Mouse (Mus musculus): ENCODE data around the gene Trim52. TPM values are rescaled to one million over a fixed set of nuclear protein-coding genes. Genes with fewer than 3 reads are reported as not detected.

Trim52 gene
- not detected in 2 replicates for polyA plus RNA-seq (2016; fragmentation: Nextera tagmentation; extraction: Ambion mirVana)

- WGBS = 95% methylated on average over 21 of the region's 21 CpGs
- Histone ChIP-seq H3K9ac (no peak within 1 kb of the TSS), H3K9me3 (no peaks in the 10 kb centered on the region), H3K4me2 (replicated peaks) (no peak within 1 kb of the TSS), H3K36me3 (no peaks in the 10 kb centered on the region), H3K27me3 (replicated peaks) (no peaks in the 10 kb centered on the region), H3K27ac (no peak within 1 kb of the TSS), H3K4me3 (no peak within 1 kb of the TSS), H3K4me1 (no peaks in the 10 kb centered on the region)
- ATAC-seq (ENCODE audit: low FRiP score, low read depth) = no peak
Measured at GRCm38 (mm10) chr14:106105980-106106379, at the start of gene Trim52. Trim52 (plus strand) TSS chr14:106106198.

- no peaks in the 10 kb centered on the region for H3K36me3 ChIP-seq
- no peak overlapping the region for H3K9ac ChIP-seq
- H3K27me3 ChIP-seq (replicated peaks) = no peaks in the 10 kb centered on the region
- no peaks in the 10 kb centered on the region for H3K9me3 ChIP-seq
- H3K4me2 ChIP-seq (replicated peaks) = no peak overlapping the region
- no peak overlapping the region for H3K4me3 ChIP-seq
- ATAC-seq (ENCODE audit: low FRiP score, low read depth) = no peak
- no peaks in the 10 kb centered on the region for H3K4me1 ChIP-seq
- WGBS = 77% methylated on average over 1 of the region's 1 CpGs
- H3K27ac ChIP-seq = no peak overlapping the region
Measured at GRCm38 (mm10) chr14:106072608-106073007, 33.4 kb upstream of the Trim52 start.

- H3K4me3 ChIP-seq = no peak overlapping the region
- 58% methylated on average over 3 of the region's 3 CpGs for WGBS
- H3K4me2 ChIP-seq (replicated peaks) = no peak overlapping the region
- H3K9me3 ChIP-seq = no peaks in the 10 kb centered on the region
- H3K27ac ChIP-seq = no peak overlapping the region
- H3K27me3 ChIP-seq (replicated peaks) = no peaks in the 10 kb centered on the region
- H3K4me1 ChIP-seq = no peaks in the 10 kb centered on the region
- H3K36me3 ChIP-seq = no peaks in the 10 kb centered on the region
- no peak overlapping the region for H3K9ac ChIP-seq
- ATAC-seq (ENCODE audit: low FRiP score, low read depth) = peak; percentile 84
Measured at GRCm38 (mm10) chr14:106075181-106076064, 30.6 kb upstream of the Trim52 start.

GRCm38 (mm10) chr14:106088480-106089037, 17.4 kb upstream of the Trim52 start:
- 83% methylated on average over 13 of the region's 13 CpGs for WGBS
- Histone ChIP-seq H3K9ac (no peak overlapping the region), H3K27ac (no peak overlapping the region), H3K36me3 (no peaks in the 10 kb centered on the region), H3K4me2 (replicated peaks) (no peak overlapping the region), H3K4me1 (no peaks in the 10 kb centered on the region), H3K27me3 (replicated peaks) (no peaks in the 10 kb centered on the region), H3K9me3 (no peaks in the 10 kb centered on the region), H3K4me3 (no peak overlapping the region)
- ATAC-seq (ENCODE audit: low FRiP score, low read depth) = no peak

GRCm38 (mm10) chr14:106096816-106097215, 9.2 kb upstream of the Trim52 start:
- Histone ChIP-seq H3K27me3 (replicated peaks) (no peaks in the 10 kb centered on the region), H3K9me3 (no peaks in the 10 kb centered on the region), H3K36me3 (no peaks in the 10 kb centered on the region), H3K4me3 (no peak overlapping the region), H3K27ac (no peak overlapping the region), H3K4me1 (no peaks in the 10 kb centered on the region), H3K4me2 (replicated peaks) (no peak overlapping the region), H3K9ac (no peak overlapping the region)
- WGBS = 91% methylated on average over 4 of the region's 4 CpGs
- ATAC-seq (ENCODE audit: low FRiP score, low read depth) = no peak

- 95% methylated on average over 14 of the region's 14 CpGs for WGBS
Measured at GRCm38 (mm10) chr14:106100858-106101257, 5.1 kb upstream of the Trim52 start.

GRCm38 (mm10) chr14:106106425-106106824, 427 bp downstream of the Trim52 start:
- Histone ChIP-seq H3K4me1 (no peaks in the 10 kb centered on the region), H3K27me3 (replicated peaks) (no peaks in the 10 kb centered on the region), H3K27ac (no peak overlapping the region), H3K9me3 (no peaks in the 10 kb centered on the region), H3K4me2 (replicated peaks) (no peak overlapping the region), H3K9ac (no peak overlapping the region), H3K36me3 (no peaks in the 10 kb centered on the region), H3K4me3 (no peak overlapping the region)
- no peak for ATAC-seq (ENCODE audit: low FRiP score, low read depth)
- WGBS = 96% methylated on average over 22 of the region's 22 CpGs

More at GRCm38 (mm10) chr14:106100858-106101257, 5.1 kb upstream of the Trim52 start:
- no peaks in the 10 kb centered on the region for H3K27me3 ChIP-seq (replicated peaks)
- H3K36me3 ChIP-seq = no peaks in the 10 kb centered on the region
- H3K4me1 ChIP-seq = no peaks in the 10 kb centered on the region
- H3K4me3 ChIP-seq = no peak overlapping the region
- H3K9ac ChIP-seq = no peak overlapping the region
- no peak for ATAC-seq (ENCODE audit: low FRiP score, low read depth)
- no peak overlapping the region for H3K27ac ChIP-seq
- H3K9me3 ChIP-seq = no peaks in the 10 kb centered on the region
- H3K4me2 ChIP-seq (replicated peaks) = no peak overlapping the region

- H3K27ac ChIP-seq = no peak overlapping the region
- 82% methylated on average over 2 of the region's 2 CpGs for WGBS
- ATAC-seq (ENCODE audit: low FRiP score, low read depth) = no peak
Measured at GRCm38 (mm10) chr14:106119371-106119770, 13.4 kb downstream of the Trim52 start.

GRCm38 (mm10) chr14:106136272-106136671, 30.3 kb downstream of the Trim52 start:
- Histone ChIP-seq H3K4me3 (no peak overlapping the region), H3K36me3 (no peaks in the 10 kb centered on the region), H3K4me2 (replicated peaks) (no peak overlapping the region), H3K27ac (no peak overlapping the region), H3K9ac (no peak overlapping the region), H3K27me3 (replicated peaks) (no peaks in the 10 kb centered on the region), H3K4me1 (no peaks in the 10 kb centered on the region), H3K9me3 (0 out of 2 replicates have a peak, but pooled peaks cover 3% of the 10 kb centered on the region)
- ATAC-seq (ENCODE audit: low FRiP score, low read depth) = no peak

More at GRCm38 (mm10) chr14:106119371-106119770, 13.4 kb downstream of the Trim52 start:
- H3K4me1 ChIP-seq = no peaks in the 10 kb centered on the region
- H3K4me2 ChIP-seq (replicated peaks) = no peak overlapping the region
- no peak overlapping the region for H3K9ac ChIP-seq
- no peaks in the 10 kb centered on the region for H3K27me3 ChIP-seq (replicated peaks)
- H3K9me3 ChIP-seq = no peaks in the 10 kb centered on the region
- no peak overlapping the region for H3K4me3 ChIP-seq
- no peaks in the 10 kb centered on the region for H3K36me3 ChIP-seq

GRCm38 (mm10) chr14:106151188-106151587, 45.2 kb downstream of the Trim52 start:
- no peaks in the 10 kb centered on the region for H3K36me3 ChIP-seq
- H3K4me3 ChIP-seq = no peak overlapping the region
- H3K27me3 ChIP-seq (replicated peaks) = no peaks in the 10 kb centered on the region
- WGBS = 74% methylated on average over 2 of the region's 2 CpGs
- H3K9ac ChIP-seq = no peak overlapping the region
- no peak for ATAC-seq (ENCODE audit: low FRiP score, low read depth)
- no peaks in the 10 kb centered on the region for H3K9me3 ChIP-seq
- no peak overlapping the region for H3K27ac ChIP-seq
- H3K4me1 ChIP-seq = no peaks in the 10 kb centered on the region
- H3K4me2 ChIP-seq (replicated peaks) = no peak overlapping the region

- no peak for ATAC-seq (ENCODE audit: low FRiP score, low read depth)
- no peak overlapping the region for H3K27ac ChIP-seq
- H3K9ac ChIP-seq = no peak overlapping the region
- no peak overlapping the region for H3K4me2 ChIP-seq (replicated peaks)
- H3K9me3 ChIP-seq = no peaks in the 10 kb centered on the region
- no peaks in the 10 kb centered on the region for H3K27me3 ChIP-seq (replicated peaks)
- WGBS = 74% methylated on average over 7 of the region's 7 CpGs
- no peaks in the 10 kb centered on the region for H3K36me3 ChIP-seq
- no peaks in the 10 kb centered on the region for H3K4me1 ChIP-seq
- H3K4me3 ChIP-seq = no peak overlapping the region
Measured at GRCm38 (mm10) chr14:106154879-106155576, 49.0 kb downstream of the Trim52 start.

GRCm38 (mm10) chr14:106156533-106156932, 50.5 kb downstream of the Trim52 start:
- Histone ChIP-seq H3K27me3 (replicated peaks) (no peaks in the 10 kb centered on the region), H3K4me3 (no peak overlapping the region), H3K4me1 (no peaks in the 10 kb centered on the region), H3K9me3 (no peaks in the 10 kb centered on the region), H3K27ac (no peak overlapping the region), H3K9ac (no peak overlapping the region), H3K36me3 (no peaks in the 10 kb centered on the region), H3K4me2 (replicated peaks) (no peak overlapping the region)
- 95% methylated on average over 1 of the region's 1 CpGs for WGBS
- ATAC-seq (ENCODE audit: low FRiP score, low read depth) = no peak
